Mouse (Mus musculus) c-Kit-positive CD71-positive TER-119-positive erythroid progenitor cells, embryonic 14.5 days (primary cell): Measurements from ENCODE around the gene Ptpn7.
"Not testable (repeated sequence)": the region's sequence is repeated elsewhere in the genome, so short reads cannot be mapped to it uniquely, and the experiment has no call there.

Source experiments
- DNase-seq: peaks from one replicate; pipeline ENCODE4 v3.0.0-alpha.2; 2013; ENCODE audit warnings: low spot score

Gene Ptpn7

DNA sequence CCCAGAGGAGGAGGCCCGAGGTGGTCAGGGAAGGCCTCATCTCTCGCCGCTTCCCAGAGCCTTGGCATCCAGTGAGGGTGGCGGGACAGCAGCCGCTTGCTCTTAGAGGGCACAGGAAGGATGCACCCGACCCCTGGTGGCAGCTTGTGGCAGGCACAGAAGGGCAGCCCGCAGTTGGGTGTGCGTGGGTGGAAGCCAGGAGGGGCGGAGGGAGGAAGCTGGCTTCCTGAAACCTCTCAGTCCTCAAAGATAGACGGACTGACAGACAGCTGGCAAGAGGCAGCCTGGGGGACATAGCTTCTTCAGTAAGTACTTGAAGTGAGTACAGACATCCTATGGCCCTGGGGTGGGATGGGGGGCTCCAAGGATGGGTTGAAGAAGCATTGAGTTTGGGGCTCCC is at the start of gene Ptpn7:
Gene Ptpn7 (plus strand): TSS at position 228 of the 400 bp plus-strand sequence.
- peak; percentile 85 for DNase-seq

GRCm38 (mm10) chr1:135083465-135083864 is 49.0 kb upstream of the Ptpn7 start:
- no peak for DNase-seq

DNA sequence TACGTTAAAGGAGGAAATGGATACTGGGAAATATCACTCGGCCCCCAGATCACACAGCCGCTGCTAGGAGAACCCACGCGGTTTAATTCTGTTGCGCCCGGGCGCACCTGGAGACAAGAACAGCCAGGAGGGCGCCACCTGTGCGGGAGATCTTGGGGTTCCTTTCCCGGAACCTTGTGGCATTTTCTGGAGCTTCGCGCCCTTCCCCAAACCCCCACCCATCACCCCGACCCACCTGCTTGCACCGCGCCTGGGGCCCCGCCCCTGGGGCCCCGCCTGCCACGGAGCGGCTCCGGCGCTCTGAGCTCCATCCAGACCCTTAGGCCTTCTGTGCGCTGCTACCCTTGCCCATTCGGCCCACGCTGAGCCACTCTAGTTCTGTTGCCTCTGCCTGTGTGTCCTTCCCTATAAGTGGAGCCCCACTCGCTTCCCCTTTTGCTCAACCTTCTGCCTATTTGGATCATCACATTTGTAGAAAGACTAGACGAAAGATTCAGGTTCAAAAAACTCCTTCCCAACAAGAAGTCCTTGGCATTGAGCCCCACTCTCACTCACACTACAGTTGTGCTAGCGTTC is 47.1 kb upstream of the Ptpn7 start:
- DNase-seq = no peak

- no peak for DNase-seq
Observed at GRCm38 (mm10) chr1:135086015-135086414, 46.5 kb upstream of the Ptpn7 start.

- no peak for DNase-seq
Observed at GRCm38 (mm10) chr1:135087414-135087813, 45.1 kb upstream of the Ptpn7 start.

- DNase-seq = no peak
Observed at GRCm38 (mm10) chr1:135089626-135090025, 42.9 kb upstream of the Ptpn7 start.

DNA sequence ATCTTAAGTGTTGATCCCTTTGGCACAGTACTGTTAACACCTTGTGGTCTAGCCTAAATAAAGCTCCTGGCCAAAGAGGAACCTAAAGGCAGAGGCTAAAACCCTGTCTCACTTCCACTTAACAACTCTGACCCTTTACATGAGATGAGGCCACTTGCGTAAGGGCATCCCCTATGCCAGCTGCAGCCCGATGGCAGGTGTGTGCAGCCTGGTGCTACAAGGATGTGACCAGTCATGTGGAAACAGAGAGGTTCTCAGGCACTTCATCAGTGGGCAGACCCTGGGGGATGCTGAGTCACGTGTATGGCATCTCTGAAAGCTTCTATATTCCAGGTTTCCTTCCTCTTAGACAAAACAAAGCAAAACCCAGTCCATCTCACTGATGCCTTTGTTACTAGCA is 41.6 kb upstream of the Ptpn7 start:
- no peak for DNase-seq

GRCm38 (mm10) chr1:135094723-135095122 is 37.8 kb upstream of the Ptpn7 start:
- DNase-seq = no peak

DNA sequence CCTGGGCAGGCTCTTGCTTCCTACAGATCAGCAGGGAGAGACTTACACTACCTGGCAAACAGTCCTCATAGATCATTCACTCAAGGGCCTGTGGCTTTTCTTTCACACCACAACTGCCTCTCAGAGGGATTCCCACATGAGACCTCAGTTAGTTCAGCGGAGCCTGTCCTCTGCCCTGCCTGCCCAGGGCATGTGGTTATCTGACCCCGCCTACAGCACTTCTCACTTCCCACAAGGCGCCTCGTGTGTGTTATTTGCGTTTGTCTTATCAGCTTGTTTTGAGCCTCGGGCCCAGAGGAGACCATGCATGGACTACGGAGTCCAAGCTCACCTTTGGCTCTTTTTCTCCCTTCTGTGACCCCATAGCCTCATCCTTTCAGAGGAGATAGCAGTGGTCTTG is 37.3 kb upstream of the Ptpn7 start:
- no peak for DNase-seq

DNA sequence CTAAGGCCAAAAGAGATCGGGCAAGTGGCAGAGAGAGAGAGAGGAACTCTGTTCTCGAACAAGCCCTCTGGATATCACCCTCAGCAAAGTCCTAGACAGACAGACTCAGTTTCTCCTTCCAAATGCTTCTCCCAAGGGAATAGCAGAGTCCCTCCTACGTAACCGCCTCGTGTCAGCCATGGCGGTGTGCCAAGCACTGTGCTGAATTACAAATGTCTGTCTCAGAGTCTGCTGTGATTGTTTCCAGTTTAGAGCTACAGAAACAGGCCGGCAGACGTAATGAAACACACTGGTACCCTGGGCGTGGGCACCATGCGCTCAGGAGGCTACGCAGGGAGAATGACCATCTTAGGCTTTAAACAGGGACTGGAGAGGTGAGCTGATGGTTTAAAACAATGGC is 36.2 kb upstream of the Ptpn7 start:
- no peak for DNase-seq

DNA sequence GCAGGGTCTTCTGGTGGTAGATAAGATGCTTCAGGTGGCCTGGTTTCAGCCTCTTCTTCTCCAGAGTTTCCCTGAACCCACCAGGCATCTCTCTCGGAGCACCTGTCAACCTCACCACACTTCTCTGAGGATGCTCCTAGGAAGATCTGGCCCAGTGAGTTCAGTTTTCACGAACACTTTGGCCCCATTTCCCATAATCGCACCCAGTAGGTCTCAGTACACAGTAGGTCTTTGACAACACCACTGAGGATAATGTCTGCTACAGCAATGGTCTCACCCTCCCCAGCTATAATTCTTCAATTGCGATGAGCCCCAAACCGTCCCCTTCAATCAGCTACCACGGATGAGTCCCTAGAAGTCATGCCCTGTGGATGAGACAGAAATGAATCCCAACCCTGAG is 35.1 kb upstream of the Ptpn7 start:
- DNase-seq = no peak

DNA sequence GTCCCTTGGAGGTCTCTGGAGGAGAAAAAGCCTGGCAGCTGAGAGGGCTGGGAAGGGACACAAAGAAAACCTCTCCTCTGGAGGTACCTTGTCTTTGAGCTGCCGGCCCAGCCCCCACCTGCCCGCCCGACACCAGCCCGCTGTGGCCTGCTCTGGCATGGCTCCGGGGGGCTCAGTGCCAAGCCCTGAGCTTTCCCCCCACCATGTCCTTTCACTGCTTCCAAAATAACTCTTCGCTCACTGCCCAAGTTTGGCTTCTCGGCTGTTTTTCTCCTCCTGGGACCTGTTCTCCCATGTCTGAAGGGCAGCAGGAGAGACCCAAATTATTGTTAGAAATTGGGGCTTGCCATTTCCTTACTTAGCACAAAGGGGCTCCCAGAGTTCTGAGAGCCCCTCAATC is 34.1 kb upstream of the Ptpn7 start:
- no peak for DNase-seq

GRCm38 (mm10) chr1:135100400-135100799 is 32.1 kb upstream of the Ptpn7 start:
- no peak for DNase-seq

DNA sequence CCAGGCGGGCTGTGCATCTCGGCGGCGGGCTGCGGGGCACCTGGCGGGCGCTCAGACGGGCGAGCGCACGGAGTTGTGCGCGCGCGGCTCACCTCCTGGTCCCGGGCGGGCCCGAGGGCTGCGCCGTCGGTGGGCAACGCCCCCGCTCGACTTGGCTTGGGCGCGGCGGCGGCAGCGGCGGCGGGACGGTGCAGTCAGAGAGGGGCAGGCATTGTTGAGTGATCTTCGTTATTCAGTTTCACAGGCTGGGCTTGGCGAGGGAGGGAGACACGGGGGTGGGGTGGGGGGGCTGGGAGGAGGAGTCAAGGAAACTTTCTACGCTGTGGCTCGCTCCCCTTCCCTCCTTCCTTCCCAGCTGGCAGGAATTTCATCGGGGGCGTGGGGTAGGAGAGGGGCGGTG is 27.4 kb upstream of the Ptpn7 start, which contains the start of gene Lgr6:
Gene Lgr6 (minus strand): TSS at position 153 of the 400 bp plus-strand sequence.
- no peak for DNase-seq

GRCm38 (mm10) chr1:135105951-135106350 is 26.5 kb upstream of the Ptpn7 start:
- DNase-seq = peak; percentile 40

GRCm38 (mm10) chr1:135108611-135109010 is 23.9 kb upstream of the Ptpn7 start:
- DNase-seq = no peak

DNA sequence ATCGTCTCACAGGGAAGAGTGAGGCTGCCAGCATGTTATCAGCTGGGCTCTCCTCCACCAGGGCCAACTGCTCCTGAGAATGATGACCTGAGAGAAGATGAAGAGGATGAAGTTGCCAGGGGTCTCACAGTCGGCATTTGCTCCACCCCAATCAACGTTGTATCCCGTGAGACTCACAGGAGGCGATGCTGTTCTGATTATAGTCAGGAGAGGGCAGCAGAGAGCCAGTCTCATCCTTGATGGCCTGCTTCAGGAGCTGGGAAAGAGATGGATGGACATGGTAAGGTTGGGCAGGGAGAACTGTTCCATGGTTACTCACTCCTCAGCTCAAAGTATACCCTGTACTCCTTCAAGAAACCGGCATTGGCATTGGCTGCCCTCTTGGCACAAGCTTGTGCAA is 22.4 kb upstream of the Ptpn7 start:
- DNase-seq = no peak

DNA sequence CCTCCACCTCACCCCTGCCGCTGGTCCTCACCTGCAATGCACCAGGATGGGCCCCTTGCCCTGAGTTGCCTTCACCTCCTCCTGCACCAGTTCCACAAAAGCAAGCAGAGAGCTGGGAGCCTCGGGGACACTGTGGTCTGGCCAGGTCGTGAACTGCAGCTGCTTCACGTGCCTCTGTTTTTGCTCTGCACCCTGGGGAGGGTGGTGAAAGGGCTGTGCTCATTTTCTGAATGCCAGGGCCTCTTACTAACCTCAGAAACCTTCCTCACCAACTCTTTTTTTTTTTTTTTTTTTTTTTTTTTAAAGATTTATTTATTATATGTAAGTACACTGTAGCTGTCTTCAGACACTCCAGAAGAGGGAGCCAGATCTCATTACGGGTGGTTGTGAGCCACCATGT is 21.2 kb upstream of the Ptpn7 start:
- DNase-seq = not testable (repeated sequence)

- no peak for DNase-seq
Observed at GRCm38 (mm10) chr1:135112661-135113060, 19.8 kb upstream of the Ptpn7 start.

DNA sequence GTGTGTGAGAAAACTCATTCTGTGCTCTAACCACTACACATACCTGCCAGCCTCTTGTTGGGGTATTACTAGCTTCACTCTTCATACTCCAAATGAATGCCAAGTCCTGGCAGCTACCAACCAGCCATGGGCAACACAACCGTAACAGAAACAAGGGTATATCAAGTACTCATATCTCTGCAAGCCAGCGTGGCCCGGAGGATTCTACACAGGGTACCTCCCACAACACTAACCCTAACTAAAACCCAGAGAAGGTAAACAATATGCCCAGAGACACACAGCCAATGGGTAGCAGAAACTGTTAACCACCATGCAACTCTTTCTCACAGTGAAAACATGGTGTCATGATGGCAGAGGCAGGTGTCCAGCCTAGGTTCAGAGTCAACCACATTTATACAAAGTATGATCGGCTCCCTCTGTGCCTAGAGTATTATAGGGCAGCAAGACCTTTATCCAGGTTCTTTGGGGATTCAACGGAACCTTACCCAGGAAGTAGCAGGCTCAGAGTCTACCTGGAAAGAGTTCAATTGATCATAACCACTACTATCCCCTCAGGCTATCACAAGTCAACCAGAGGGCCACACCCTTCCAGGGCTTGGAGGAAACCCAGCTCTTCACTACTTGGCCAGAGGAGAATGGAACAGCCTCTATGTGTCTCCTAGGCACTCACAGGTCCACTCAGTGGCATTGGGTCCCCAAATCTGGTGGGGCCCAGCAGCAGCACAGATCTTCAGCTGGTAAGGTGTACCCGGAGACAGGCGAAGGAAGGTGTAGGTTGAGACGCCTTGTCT is 7.7 kb upstream of the Ptpn7 start:
- no peak for DNase-seq

GRCm38 (mm10) chr1:135125990-135126389 is 6.5 kb upstream of the Ptpn7 start:
- DNase-seq = no peak

DNA sequence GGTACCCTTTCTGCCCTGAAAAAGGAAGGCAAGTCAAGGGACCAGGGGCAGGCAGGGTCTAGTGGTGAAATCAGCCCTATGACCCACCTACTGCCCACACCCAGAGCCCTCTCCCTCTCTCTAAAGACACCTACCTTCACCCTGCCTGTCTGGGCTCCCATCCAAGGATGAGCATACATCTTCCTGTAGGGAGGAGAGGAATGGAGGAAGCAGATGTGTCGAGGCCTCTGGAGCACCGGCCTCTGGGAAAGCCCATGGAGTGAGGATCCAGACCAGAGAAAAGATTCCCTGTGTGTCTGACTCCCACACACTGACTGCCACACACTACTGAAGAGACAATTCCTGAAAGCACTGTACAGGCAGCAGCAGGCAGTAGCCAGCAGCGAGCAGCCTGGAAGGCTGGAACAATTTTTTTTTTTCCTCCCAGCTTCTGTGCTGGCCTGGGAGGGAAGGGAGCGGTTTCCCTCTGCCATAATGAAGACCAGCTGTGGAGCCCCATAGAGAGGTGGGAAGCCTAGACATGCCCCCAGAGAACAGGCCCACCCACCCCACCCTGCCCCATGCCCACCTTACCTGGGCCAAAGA is 6.0 kb upstream of the Ptpn7 start:
- DNase-seq = no peak

DNA sequence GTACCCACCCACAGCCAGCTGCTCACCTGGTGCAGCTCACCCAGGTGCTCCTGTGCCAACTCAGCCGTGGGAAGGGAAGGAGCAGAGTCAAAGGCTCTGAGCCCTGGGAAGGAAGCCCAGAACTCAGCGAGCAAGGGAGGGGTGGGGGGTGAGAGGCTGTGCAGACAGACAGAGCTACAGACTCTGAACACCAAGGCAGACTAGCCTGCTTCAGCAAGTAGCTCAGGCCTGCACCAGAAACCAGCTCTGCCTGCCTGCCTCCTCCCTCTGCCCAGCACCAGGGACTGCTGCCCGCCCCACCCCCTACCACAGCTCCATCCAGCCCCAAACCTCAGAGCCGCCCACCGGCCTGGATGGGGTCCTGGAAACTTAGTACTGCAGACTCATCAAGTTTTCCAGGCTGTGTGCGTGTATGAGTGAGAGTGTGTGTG is 4.5 kb upstream of the Ptpn7 start:
- DNase-seq = no peak
